Mouse (Mus musculus) ES-E14 (cell line): ENCODE data around the gene Sympk.

Source experiments
- CHD2 ChIP-seq: IDR thresholded peaks from 2 replicates; pipeline ENCODE4 v1.6.1; 2014; ENCODE audit warnings: mild to moderate bottlenecking, low read depth, low read length, inconsistent platforms
- MAFK ChIP-seq: IDR thresholded peaks from 2 replicates; pipeline ENCODE4 v1.6.1; 2014; ENCODE audit warnings: mild to moderate bottlenecking, low read depth, low read length, inconsistent platforms; ENCODE audit not compliant: insufficient read depth
- ZC3H11A ChIP-seq: IDR thresholded peaks from 2 replicates; pipeline ENCODE4 v1.6.1; 2012; ENCODE audit warnings: low read depth, mild to moderate bottlenecking, inconsistent platforms, low read length, borderline replicate concordance
- ZNF384 ChIP-seq: IDR thresholded peaks from 2 replicates; pipeline ENCODE4 v1.6.1; 2012; ENCODE audit warnings: low read depth, low read length, inconsistent platforms

GRCm38 (mm10) chr7:19076586-19076991 is 52.4 kb downstream of the Sympk start:
- TF ChIP-seq CHD2 (no peak), ZNF384 (no peak), MAFK (no peak), ZC3H11A (no peak)
